Mouse (Mus musculus): ENCODE data around the gene Rraga. TPM values are rescaled to one million over a fixed set of nuclear protein-coding genes. Genes with fewer than 3 reads are reported as not detected.
A peak's percentile ranks its signal among the peaks of the same experiment; 100 is the strongest.
"Not testable (repeated sequence)": the region's sequence is repeated elsewhere in the genome, so short reads cannot be mapped to it uniquely, and the experiment has no call there.

Gene Rraga
- polyA plus RNA-seq, 1 experiment: 149 TPM

DNA sequence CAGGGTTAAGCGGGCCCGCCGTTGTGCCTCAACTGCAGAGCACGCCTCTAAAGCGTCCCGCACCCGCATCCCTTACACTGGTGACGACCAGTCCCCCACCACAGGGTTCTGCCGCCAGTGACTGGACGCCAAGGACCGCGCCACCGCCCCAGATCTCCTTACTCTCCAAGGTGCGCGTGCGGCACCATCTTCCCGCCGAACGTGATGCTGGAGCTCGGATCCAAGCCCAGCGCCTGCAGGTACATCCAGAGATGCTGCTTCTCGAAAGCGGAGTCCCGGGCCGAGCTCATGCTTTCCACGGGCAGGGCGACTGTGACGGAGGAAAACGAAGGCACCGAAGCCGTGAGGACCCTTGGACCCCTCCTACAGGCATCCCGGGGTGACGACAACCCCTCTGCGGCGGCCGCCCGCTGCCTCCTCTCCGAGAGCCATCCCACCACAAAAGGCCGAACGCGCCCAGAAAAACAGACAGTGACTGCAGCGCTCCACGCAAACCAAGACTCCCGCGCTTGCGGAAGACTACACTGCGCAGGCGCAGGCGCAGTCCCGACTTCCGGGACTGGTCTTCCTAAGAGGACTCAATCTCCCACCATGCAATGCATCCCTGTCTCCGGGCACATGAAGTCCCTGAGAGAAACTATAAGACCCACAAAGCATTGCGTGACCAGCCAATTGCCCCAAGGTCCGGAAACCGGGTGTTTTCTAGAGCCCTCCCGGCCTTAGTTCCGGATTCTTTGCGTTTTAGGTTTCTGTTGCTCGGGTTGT is 36.2 kb downstream of the Rraga start, which contains the start of gene Haus6:
Gene Haus6, minus strand, starts transcription at position 532 of the 765 bp plus-strand sequence.
- TF ChIP-seq CTCF (IDR thresholded peaks at IDR 0.05; ENCODE audit: borderline replicate concordance, extremely low read depth, insufficient read depth, insufficient read length) (no peak), POLR2A (IDR thresholded peaks at IDR 0.05; ENCODE audit: borderline replicate concordance, extremely low read depth, insufficient read depth, insufficient read length, poor library complexity, severe bottlenecking) (0 out of 2 replicates have a peak, but pooled peaks have one; percentile 18)
- DNase-seq (ENCODE audit: low read depth): peak; percentile 100

DNA sequence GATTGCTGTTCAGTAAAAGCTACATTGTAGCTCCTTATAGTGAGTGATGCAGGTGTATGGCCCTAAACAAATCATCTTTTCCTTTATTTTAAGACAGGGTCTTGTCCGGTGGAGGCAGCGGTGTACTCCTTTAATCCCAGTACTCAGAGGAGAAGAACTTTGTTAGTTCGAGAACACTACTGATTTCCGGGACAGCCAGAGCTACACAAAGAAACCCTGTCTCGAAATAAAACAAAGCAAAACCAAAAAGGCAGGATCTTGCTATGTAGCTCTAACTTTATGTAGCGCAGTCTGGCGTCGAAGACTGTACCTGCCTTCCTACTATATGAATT is 36.8 kb downstream of the Rraga start:
- TF ChIP-seq POLR2A (IDR thresholded peaks at IDR 0.05; ENCODE audit: borderline replicate concordance, extremely low read depth, insufficient read depth, insufficient read length, poor library complexity, severe bottlenecking) (no peak), CTCF (IDR thresholded peaks at IDR 0.05; ENCODE audit: borderline replicate concordance, extremely low read depth, insufficient read depth, insufficient read length) (no peak)

DNA sequence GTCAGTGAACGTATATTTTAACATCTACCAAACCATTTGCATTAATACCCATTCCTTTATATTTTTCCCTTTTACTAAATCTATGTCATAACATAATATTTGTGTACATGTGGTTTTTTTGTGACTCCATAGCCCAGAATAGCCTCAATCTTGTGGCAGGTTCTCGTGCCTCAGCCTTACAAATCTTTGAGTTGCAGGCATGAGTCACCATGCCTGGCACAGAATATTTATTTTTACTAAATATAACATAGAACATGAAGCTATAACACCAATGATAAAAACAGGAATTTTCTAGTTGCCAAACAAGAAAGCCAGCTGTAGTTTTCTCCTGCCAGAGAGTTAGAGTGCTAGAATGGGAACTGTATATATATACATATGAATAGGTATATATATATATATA is 45.0 kb downstream of the Rraga start:
- DNase-seq (ENCODE audit: low read depth): no peak
- TF ChIP-seq POLR2A (IDR thresholded peaks at IDR 0.05; ENCODE audit: borderline replicate concordance, extremely low read depth, insufficient read depth, insufficient read length, poor library complexity, severe bottlenecking) (no peak), CTCF (IDR thresholded peaks at IDR 0.05; ENCODE audit: borderline replicate concordance, extremely low read depth, insufficient read depth, insufficient read length) (no peak)

More for the DNA sequence above, 36.8 kb downstream of the Rraga start:
- DNase-seq (ENCODE audit: low read depth): no peak

DNA sequence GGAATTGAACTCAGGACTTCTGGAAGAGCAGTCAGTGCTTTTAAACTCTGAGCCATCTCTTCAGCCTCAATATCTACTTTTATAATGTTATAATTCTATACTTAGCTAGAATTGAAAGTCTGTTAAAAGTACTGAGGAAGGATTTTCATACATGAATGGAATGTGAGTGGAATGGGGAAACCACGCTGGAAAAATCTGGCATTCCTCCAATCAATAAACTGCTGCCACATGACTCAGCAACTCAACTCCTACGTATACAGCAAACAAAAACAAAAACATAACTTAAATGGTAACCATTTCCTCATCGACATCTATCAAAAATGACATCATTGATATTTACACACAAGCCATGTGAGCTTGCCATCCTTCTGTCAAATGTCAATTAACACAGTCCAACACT is 46.6 kb downstream of the Rraga start:
- no peak for DNase-seq (ENCODE audit: low read depth)

DNA sequence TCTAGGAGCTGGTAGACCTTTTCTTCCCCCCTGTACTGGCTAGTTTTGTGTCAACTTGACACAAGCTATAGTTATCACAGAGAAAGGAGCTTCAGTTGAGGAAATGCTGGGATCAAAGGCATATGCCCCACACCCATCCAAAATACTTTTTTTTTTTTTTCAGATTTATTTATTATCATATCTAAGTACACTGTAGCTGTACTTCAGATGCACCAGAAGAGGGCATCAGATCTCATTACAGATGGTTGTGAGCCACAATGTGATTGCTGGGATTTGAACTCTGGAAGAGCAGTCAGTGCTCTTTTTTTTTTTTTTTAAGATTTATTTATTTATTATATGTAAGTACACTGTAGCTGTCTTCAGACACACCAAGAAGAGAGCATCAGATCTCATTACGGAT is 47.1 kb downstream of the Rraga start:
- not testable (repeated sequence) for DNase-seq (ENCODE audit: low read depth)

More for the DNA sequence above, 46.6 kb downstream of the Rraga start:
- no peak for TF ChIP-seq CTCF (IDR thresholded peaks at IDR 0.05; ENCODE audit: borderline replicate concordance, extremely low read depth, insufficient read depth, insufficient read length)
- no peak for TF ChIP-seq POLR2A (IDR thresholded peaks at IDR 0.05; ENCODE audit: borderline replicate concordance, extremely low read depth, insufficient read depth, insufficient read length, poor library complexity, severe bottlenecking)

DNA sequence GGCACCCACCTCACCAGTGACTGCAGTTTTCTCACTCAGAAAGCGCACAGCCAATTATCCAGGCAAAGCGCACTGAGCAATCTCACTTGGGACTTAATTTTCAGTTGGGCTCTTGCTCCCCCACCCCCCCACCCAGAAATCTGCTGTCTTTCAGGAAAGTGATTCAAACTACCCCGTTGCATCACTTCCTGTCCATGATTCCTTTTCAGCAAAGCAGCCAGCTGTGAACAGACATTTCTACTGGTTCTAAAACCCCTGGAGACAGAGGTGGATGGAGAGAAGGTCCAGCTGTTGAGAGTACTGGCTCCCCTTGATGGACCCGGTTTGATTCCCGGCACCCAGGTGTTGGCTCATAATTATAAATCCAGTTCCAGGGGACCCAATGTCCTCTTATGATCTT is 50.0 kb downstream of the Rraga start:
- no peak for DNase-seq (ENCODE audit: low read depth)
- TF ChIP-seq CTCF (IDR thresholded peaks at IDR 0.05; ENCODE audit: borderline replicate concordance, extremely low read depth, insufficient read depth, insufficient read length): no peak

DNA sequence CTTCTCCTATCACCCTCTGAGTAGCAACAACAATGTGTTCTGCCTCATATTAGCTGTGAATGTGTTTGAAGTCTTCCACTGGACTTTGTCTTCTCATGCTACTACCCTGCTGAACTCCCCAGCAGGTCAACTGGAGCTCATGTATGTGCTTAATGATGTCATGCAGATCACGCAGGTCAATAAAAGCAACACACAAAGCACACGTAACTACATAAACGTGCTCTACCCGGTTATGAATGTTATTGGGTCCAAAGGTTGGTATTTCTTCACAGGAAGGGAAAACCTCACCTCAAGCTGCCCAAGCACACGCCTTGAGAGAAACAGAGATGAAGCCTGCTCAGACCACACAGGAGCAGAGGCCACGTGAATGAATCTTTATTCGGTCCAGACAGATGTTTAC is 51.0 kb downstream of the Rraga start:
- not testable (repeated sequence) for DNase-seq (ENCODE audit: low read depth)

Other genes starting within 250 kb of the Rraga start
- gene Saxo1, start 17.3 kb upstream of the Rraga start, polyA plus RNA-seq (2012; rRNA removed): not detected in 2 replicates
- gene Haus6, start 36.4 kb downstream of the Rraga start, polyA plus RNA-seq (2012; rRNA removed): 6.4 and 6.5 TPM in 2 replicates
- gene Plin2, start 94.4 kb downstream of the Rraga start, polyA plus RNA-seq (2012; rRNA removed): 43.6 and 49.0 TPM in 2 replicates
- 6.6 and 7.0 TPM in 2 replicates for gene Dennd4c, start 172.9 kb downstream of the Rraga start, polyA plus RNA-seq (2012; rRNA removed)

Measured in brain, embryonic 14.5 days (tissue).